Mouse (Mus musculus) lung, adult 10 weeks (tissue): ENCODE data around the gene Dusp6. TPM values are rescaled to one million over a fixed set of nuclear protein-coding genes. Genes with fewer than 3 reads are reported as not detected.

Source experiments
- polyA plus RNA-seq: library from polyadenylated mRNA; stranded (reverse); fragments of 350-450 nt; fragmentation: Illumina TruSeq; extraction: RNeasy Lipid Tissue Mini Kit (QIAGEN cat#74804); gene quantifications from one replicate; pipeline ENCODE4 v1.2.3, GENCODE M21; 2014; ENCODE audit warnings: low read depth, low replicate concordance; ENCODE audit not compliant: insufficient read depth

The Dusp6 gene
- polyA plus RNA-seq: 65.4 TPM

GRCm38 (mm10) chr10:99262867-99263379 lies at the start of gene Dusp6:
Gene Dusp6, plus strand, starts transcription at chr10:99263231.

Other genes starting within 250 kb of the Dusp6 start
- gene Poc1b, start 156.2 kb upstream of the Dusp6 start, polyA plus RNA-seq: 6.2 TPM
- 8.2 TPM for gene Galnt4, start 155.1 kb upstream of the Dusp6 start, polyA plus RNA-seq
- gene Phxr2, start 136.9 kb upstream of the Dusp6 start, polyA plus RNA-seq: not detected